Mouse (Mus musculus): ENCODE results near the gene Usp35. TPM values are rescaled to one million over a fixed set of nuclear protein-coding genes. Genes with fewer than 3 reads are reported as not detected.
A peak's percentile ranks its signal among the peaks of the same experiment; 100 is the strongest.

Gene Usp35
- polyA plus RNA-seq, 2 experiments from 2014 or later = 1.0 to 1.5 TPM

GRCm38 (mm10) chr7:97346111-97346821 is 14.4 kb upstream of the Usp35 start:
- ATAC-seq = no peak

- no peak for ATAC-seq
Measured at GRCm38 (mm10) chr7:97345229-97345871, 13.5 kb upstream of the Usp35 start.

- ATAC-seq = no peak
Measured at GRCm38 (mm10) chr7:97344655-97345054, 12.8 kb upstream of the Usp35 start.

- no peak for ATAC-seq
Measured at GRCm38 (mm10) chr7:97342961-97343360, 11.1 kb upstream of the Usp35 start.

GRCm38 (mm10) chr7:97340907-97341849 is 9.4 kb upstream of the Usp35 start:
- no peak for ATAC-seq

GRCm38 (mm10) chr7:97339623-97340022 is 7.8 kb upstream of the Usp35 start:
- ATAC-seq = no peak

GRCm38 (mm10) chr7:97338593-97338992 is 6.8 kb upstream of the Usp35 start:
- no peak for ATAC-seq

- no peak for ATAC-seq
Measured at GRCm38 (mm10) chr7:97336678-97337077, 4.9 kb upstream of the Usp35 start.

GRCm38 (mm10) chr7:97334406-97334805 is 2.6 kb upstream of the Usp35 start:
- no peak for ATAC-seq

- ATAC-seq = no peak
Measured at GRCm38 (mm10) chr7:97333113-97333898, 1.5 kb upstream of the Usp35 start.

GRCm38 (mm10) chr7:97332667-97333041 is 834 bp upstream of the Usp35 start:
- ATAC-seq = peak; percentile 37

GRCm38 (mm10) chr7:97330931-97331645 is 732 bp downstream of the Usp35 start:
- no peak for ATAC-seq

- ATAC-seq = no peak
Measured at GRCm38 (mm10) chr7:97329676-97330075, 2.1 kb downstream of the Usp35 start.

- no peak for ATAC-seq
Measured at GRCm38 (mm10) chr7:97328891-97329588, 2.8 kb downstream of the Usp35 start.

- ATAC-seq = no peak
Measured at GRCm38 (mm10) chr7:97327376-97327775, 4.4 kb downstream of the Usp35 start.

- ATAC-seq = no peak
Measured at GRCm38 (mm10) chr7:97325156-97325985, 6.4 kb downstream of the Usp35 start.

GRCm38 (mm10) chr7:97324342-97324741 is 7.5 kb downstream of the Usp35 start:
- ATAC-seq = no peak

GRCm38 (mm10) chr7:97317706-97318105 is 14.1 kb downstream of the Usp35 start:
- no peak for ATAC-seq

GRCm38 (mm10) chr7:97315656-97316055 is 16.2 kb downstream of the Usp35 start:
- ATAC-seq = no peak

- ATAC-seq = no peak
Measured at GRCm38 (mm10) chr7:97314646-97315045, 17.2 kb downstream of the Usp35 start.

All from activated CD4-positive, CD25-positive, alpha-beta regulatory T cell, adult 4 months (primary cell).